Mouse (Mus musculus): ENCODE results near the gene Pla2g12a.

Pla2g12a gene

DNA sequence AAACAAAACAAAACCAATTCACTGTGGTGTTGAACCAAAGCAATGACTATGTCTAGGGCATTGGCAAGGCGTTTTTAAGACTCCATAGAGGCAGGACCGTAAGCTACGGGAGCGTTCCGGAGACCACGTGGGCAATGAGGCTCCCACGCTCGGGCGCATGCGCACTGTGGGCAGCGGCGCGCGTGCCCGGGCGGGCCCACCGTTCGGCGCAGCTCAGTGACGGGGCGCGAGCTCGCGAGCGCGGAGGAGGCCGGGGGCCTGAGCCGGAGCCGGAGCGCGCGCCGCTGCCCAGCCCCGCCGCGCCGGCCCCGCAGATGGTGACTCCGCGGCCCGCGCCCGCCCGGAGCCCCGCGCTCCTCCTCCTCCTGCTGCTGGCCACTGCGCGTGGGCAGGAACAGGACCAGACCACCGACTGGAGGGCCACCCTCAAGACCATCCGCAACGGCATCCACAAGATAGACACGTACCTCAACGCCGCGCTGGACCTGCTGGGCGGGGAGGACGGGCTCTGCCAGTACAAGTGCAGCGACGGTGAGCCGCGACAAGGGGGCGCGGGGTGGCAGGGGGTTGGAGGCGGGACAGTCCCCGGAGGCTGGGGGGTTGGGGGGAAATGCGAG lies at the start of gene Pla2g12a:
Pla2g12a (plus strand) TSS at position 202 of the 617 bp plus-strand sequence.
- peak; percentile 89 for DNase-seq (ENCODE audit: low spot score in 2 of 2)

DNA sequence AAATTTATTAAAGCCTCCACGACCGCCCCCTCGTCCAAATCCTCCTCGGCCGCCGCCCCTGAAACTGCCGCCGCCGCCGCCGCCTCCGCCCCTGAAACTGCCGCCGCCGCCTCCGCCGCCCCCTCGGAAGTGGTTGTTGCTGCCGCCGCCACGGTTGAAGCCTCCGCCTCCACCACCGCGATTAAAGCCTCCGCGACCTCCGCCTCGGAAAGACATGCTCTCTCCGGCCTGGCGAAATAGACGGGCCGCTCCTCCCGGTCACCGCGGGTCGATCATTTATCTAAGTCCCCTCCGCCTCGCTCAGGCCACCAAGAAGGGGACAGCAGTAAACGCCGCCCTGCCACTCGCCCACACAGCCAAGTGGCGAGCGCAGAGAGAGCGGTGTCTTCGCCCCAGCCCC lies 47.8 kb upstream of the Pla2g12a start:
- DNase-seq (ENCODE audit: low spot score in 2 of 2), result no peak

DNA sequence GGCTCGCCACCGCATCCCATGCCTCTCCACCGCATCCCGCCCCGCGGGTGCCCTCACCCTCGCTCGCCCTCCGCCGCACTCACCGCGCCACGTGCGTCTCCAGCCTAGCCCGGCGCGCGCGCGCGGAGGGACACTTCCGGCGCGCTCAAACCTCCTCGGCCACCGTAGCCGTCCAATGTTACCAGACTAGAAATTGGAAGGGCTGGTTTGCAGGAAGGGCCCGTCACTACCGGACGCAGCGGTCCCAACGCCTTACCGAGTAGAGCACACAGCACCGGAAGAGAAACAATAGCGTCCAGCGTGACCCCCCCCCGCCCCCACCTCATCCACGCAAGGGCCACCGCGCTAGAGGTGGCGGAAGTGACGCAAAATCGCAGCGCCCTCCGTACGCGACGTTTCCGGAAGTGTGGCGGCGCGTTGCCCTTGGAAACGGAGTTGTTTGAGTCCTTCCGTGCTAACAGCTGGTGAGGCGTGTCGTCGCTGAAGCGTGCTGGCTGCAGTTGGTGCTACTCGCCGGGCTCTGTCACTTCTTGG lies 47.3 kb upstream of the Pla2g12a start, which contains the start of gene Gar1:
Gar1 (minus strand) TSS at position 362 of the 534 bp plus-strand sequence.
- DNase-seq (ENCODE audit: low spot score in 2 of 2), result peak; percentile 95

DNA sequence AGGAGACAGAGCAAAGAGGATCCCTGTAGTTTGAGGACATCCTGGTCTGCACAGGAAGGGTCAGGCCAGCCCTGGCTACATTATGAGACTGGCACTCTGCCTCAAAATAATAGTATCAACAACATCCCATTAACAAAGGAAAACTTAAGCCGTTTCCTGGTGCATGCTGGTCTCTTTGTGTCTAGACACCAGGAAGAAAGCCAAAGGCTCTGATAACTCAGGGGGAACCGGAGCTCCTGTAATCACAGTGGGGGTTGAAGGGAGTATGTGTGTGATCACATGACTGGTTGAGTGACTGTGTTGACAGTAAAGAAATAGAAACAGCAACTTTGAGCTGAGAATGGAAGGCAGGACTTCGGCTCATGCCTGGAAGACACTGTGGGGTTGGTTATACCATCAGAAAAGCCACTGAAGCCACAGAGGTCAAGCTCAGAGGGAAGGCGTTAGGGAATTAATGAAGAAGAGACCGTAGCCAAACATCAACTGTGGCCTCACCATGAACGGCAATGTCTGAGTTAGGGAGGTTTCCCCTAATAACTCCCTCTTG lies 42.9 kb upstream of the Pla2g12a start, which contains the start of gene Cfi:
Cfi (plus strand) TSS at position 497 of the 547 bp plus-strand sequence.
- no peak for DNase-seq (ENCODE audit: low spot score in 2 of 2)

DNA sequence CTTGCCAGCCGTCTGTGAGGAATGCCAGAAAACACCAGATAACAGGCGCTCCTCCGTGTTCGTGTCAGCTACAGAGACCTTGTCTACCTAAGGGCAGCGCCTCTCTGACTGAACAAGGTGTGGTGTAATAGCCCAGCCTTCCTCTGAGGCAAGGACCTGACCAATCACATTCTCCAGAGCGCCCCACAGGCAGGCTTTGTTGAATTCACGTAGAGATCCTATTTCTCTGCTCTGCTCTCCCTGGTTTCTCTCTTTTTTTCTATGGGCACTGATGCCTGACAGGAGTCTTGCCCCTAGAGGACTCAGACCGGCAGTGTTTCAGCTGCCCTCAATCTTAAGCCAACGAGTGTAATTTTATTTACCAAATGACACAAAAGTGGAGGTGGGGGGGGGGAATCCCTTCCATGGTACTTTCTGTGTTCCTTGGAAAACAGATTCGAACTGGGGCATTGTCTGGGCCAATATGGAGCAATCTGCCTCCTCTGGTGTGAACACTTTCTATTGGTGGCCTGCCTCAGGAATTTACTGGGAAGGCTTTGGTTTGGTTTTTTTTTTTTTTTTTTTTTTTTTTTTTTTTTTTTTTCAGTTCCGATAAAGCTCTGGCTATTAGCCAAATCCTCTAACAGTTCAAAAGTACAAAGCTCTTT lies 42.2 kb upstream of the Pla2g12a start:
- no peak for DNase-seq (ENCODE audit: low spot score in 2 of 2)

DNA sequence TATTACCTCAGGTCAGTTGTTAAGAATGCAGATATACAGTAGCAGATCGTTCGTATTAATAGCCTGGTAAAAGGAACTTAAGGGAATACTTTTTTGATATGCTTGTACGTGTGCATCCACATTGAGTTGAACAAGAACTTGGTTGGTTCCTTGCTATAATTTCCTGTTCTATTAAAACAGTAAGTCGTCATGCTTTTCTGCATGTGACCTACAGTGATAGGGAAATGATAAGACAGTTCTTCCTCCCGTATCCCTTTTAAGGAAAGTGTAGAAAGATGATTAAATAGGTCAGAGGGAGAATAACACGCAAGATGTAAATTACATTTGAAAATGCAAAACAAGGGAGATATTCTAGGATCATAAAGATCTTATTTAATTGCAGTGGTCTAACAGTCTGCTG lies 41.4 kb upstream of the Pla2g12a start:
- no peak for DNase-seq (ENCODE audit: low spot score in 2 of 2)

DNA sequence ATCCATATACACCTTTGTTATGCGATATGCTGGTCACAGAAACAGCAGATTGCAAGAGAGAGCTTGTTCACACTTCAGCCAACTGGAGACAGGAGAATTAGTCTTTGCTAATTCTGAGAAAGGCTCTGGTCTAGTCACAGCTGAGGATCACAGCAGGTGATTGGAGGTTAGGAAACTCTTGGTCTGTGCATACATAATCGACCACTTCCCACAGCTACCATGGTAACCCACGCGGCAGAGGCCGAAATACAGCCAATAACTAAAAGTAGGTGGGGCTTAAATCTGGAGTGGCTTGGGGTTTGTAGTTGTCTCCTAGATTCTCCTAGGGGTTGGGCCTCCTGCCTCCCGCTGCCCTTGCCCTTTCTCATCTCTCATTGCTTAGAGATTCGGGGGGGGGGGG lies 40.4 kb upstream of the Pla2g12a start:
- no peak for DNase-seq (ENCODE audit: low spot score in 2 of 2)

DNA sequence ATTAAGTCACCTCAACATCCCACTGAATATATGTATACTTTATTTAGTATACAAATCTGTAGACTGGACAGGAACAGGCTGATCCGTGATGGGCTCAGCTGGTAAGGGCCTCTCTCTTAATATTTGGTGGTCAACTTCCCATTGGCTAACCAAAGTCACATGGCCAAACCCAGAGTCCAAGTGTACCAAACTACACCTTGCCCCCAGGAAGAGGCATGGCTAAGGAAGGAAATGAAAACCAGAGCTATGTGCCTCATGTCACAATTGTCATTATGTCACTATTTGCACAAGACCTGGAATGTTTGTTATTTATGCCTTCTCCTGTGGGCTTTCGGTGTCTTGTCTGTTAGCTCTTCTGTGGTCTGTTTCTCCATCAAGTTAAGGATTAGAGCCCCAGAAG lies 32.5 kb upstream of the Pla2g12a start:
- no peak for DNase-seq (ENCODE audit: low spot score in 2 of 2)

DNA sequence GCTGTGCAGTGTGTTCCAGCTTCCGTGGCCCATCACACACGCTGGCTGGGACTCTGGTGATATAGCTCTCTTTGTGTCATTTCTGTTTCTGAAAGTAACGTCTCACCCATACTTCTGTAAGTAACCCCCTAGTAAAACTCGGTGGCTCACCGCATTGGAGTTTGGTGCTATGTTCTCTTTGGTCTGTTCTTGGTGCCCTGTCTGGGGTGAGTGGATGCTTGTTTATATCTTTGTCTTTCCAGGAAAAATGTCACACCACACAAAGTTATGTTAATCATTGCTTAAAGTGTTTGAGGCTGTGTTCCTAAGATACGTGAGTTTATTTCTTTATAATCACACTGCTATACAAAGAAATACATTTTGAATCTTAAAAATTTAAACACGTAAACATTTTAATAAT lies 31.6 kb upstream of the Pla2g12a start:
- no peak for DNase-seq (ENCODE audit: low spot score in 2 of 2)

DNA sequence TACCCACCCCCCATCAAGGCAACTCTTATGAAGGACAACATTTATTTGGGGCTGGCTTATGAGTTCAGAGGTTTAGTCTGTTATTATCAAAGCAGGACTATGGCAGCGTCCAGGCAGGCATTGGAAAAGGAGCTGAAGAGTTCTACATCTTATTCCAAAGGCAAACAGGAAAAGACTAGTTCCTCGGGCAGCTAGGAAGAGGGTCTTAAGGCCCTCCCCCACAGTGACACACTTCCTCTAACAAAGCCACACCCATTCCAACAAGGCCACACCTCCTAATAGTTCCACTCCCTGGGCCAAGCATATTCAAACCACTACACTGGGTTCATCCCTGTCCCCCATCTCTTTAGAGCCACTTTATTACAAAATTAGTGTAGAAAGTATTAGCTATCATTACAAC lies 15.8 kb upstream of the Pla2g12a start:
- no peak for DNase-seq (ENCODE audit: low spot score in 2 of 2)

DNA sequence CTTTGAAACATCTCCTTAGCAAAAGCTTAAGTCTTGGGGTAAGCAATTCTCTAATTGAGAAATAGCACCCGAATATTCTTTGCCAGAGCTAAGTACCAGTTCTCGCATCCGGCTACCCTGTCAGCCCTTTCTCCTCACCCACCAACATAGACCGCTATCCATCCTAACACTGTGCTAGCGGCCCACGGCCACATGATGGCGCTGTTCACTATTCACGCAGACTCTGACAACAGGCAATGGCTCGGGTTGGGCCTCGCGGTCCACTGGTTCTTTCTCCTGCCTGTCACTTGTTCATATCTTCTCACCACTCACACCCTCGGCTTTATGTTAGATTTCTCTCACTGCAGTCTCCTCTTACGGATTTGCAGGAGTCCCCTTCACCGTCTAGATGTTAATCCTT lies 14.7 kb upstream of the Pla2g12a start:
- DNase-seq (ENCODE audit: low spot score in 2 of 2), result no peak

DNA sequence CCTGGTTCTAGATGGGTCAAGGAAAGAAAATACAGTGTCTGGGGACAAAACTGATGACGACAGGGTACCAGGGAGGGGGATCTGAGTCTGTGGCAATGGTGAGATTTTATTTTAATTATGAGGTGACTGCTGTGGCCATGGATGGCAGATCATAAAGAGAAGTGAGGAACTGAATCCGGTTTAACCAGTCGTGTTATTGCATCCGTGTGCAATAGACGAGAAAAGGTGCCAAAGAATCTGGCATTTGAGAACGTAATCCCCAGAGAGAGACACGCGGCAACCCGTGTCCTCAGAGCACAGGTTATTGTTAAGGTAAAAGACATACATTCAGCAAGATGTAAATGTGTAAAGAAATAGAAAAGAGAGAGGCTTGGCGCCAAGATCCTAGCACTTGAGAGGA lies 1.1 kb upstream of the Pla2g12a start:
- no peak for DNase-seq (ENCODE audit: low spot score in 2 of 2)

DNA sequence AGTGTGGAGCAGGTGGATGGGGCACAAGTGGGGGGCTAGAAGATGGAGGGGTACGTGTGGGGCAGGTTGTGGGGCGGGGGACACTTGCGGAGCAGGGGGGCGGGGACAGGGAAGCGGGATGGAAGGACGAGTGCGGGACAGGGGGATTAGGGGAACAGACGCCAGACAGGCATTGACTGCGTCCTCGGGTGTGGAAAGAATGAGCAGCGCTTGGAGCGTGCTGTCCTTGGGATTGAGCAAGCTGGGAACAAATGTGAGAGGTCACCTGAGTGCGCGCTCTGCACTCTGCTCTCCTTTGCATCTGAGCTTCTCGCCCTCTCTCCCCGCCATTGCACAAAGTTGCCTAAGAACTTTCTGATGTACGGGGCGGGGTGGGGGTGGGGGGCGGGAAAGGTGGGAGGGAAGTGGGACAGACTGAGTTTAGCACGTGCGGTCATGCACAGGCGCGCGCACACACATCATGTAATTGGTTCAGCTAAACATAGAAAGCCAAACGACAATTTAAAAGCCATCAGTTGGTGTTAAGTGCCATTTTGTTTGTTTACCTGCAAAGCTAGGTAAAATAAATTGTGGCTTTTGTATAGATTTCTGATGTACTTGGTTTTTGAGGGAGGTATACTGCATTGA lies 838 bp downstream of the Pla2g12a start:
- no peak for DNase-seq (ENCODE audit: low spot score in 2 of 2)

DNA sequence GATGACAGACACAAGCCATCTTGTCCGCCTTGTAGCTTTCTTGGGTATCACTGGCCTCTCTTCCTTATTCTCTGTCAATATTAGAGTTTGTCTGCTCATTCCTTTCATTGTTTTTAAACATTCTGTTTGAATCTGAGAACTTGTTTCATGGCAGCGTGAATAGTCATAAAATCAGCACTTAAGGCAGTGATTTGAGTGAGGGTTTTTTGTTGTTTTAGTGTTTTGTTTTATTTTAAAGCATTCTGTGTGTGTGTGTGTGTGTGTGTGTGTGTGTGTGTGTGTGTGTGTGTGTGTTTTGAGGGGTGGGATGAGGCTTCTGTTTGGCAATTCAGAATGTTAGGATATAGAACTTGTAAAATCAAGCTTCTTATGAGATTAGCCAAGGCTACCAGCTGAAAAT lies 1.5 kb downstream of the Pla2g12a start:
- no peak for DNase-seq (ENCODE audit: low spot score in 2 of 2)

DNA sequence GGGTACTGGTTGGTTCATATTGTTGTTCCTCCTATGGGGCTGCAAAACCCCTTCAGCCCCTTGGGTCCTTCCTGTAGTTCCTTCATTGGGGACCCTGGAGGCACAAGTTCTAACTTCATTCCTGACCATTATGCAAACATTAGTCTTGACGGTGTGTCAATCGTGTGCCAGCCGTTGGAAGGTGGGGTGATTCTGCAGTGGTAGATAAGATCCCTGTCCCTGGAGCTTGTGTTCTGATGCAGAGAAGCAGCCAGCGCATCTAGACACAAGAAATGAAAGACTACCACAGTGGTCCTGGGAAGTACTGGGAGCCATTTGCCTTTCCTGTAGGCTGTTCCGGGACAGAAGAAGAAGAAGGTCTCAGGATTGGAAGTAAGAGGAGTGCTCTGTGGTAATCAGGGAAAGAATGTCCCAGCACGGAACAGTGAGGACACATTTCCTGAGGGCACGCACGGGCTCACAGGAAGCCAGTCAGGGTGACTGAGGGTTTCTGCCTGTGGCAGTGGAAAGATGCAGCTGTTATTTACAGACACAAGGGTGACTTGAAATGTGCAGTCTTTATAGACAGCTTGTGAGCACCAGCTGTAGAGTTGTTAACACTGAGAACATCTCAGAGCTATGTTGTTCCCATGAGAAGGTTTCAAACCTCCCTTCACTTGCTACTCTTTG lies 2.7 kb downstream of the Pla2g12a start:
- no peak for DNase-seq (ENCODE audit: low spot score in 2 of 2)

DNA sequence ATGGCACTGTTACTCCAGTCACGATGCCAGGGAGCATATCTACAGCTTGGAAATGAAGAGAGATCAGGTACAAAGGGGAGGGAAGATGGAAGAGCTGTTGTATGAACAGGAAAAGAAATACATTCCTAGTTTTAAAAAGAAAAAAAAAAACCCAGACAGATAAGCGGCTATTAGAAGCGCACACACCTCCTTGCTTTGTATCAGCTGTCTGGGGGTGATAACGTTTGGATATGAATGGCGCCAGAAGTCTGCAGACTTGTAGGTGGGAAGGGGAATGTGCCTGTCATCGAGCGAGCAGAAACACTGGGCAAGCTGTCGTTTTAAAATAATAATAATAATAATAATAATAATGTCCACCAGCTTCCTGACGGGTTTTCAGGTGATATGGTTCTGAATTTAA lies 7.2 kb downstream of the Pla2g12a start:
- DNase-seq (ENCODE audit: low spot score in 2 of 2), result no peak

DNA sequence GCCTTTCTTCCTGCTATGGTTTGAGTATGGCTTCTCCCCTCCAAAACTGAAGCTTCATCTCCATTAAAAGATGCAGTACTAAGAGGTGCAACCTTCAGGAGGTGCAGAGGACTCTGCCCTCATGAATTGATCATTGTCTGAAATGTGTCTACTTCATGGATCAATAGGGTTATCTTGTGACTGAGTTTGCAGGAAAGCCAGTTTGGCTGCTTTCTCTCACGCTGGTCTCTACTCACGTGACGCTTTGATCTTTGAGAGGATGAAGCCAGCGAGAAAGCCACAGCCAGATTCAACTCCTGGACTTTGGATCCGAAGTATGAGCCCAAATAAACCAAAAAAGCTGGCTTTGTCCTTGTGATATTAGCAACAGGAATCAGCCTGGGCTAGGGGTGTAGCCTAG lies 8.0 kb downstream of the Pla2g12a start:
- DNase-seq (ENCODE audit: low spot score in 2 of 2), result no peak

DNA sequence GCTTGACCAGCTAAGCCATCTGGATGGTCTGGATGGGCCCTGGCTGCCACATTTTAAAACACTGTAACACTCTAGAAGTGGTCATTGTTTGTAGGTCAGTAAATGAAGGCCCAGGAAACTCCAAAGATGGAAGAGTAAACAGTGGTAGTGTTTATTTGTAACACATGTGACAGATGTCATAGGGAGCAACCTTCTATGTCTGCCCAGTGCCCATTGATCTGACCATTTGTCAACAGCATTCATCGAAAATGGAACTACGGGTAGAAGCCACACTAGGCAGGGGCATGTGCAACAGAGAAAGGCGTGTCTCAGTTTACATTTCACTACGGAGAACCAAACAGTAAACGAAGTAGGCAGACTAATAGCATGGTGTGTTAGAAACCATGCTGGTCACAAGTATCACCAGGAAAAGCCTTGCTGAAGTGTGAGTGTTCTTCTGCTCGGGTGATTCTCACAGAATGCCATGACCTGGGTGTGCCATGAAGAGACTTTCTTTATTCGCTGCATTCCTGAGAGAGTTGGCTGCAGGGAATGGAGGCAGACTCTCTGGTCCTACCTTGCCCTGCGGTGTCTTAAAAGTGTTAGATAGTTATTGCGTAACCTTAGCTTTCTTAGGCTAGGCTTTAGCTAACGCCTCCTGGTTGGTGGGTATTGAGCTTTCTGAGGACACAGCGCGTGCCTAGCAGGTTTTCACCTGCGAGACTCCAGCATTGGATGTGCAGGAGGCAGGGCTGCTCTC lies 9.5 kb downstream of the Pla2g12a start:
- DNase-seq (ENCODE audit: low spot score in 2 of 2), result no peak

DNA sequence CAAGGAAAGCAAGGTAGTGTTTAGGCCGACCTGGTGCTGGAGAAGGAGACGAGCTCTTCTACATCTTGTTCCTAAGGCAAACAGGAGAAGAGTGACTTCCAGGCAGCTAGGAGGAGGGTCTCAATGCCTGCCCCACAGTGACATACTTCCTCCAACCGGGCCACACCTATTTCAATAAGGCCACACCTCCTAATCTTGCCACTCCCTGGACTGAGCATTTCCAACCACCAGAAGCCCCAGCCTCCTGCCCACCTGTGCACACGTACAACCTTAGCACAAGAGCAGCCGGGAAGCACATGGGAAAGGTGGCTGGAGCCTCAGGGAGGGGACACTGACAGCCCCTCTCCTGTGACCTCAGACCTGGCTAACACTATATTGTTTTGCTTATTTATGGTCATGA lies 13.6 kb downstream of the Pla2g12a start:
- no peak for DNase-seq (ENCODE audit: low spot score in 2 of 2)

DNA sequence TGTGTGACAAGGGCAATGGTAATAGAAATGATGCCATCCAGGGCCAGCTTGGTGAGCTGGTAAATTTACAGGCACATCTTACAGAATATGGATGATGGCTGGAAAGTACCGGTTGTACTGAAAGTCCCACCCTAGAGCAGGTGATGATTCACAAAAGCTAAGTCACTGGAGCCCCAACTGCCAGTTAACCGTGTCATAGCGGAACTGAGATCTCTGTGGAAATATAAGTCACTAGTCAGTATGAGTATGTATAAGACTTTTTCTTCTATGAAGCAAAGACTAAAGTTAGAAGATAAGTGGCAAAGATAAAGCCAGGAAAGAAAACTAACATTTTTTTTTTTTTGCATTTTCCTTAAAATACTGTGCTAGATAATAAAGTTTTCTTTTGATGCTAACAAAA lies 14.7 kb downstream of the Pla2g12a start:
- no peak for DNase-seq (ENCODE audit: low spot score in 2 of 2)

DNA sequence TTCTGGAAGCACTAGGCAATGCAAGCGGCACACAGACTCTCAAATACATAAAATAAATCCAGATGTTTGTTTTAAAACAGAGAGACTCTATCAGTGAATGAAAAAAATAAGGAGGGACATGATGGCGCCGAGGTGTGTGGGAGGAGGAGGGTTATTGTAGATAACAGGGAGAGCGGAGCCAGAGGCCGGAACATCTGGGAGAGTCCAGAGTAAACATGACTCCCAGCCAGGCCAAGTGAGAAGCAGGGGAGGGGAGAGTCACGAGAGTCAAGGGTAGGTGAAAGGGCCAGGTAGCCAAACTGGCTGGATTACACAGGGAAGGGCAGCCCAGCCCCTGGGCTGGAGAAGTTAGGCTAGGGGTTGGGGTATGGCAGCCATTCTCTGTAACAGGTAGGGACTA lies 18.2 kb downstream of the Pla2g12a start:
- DNase-seq (ENCODE audit: low spot score in 2 of 2), result no peak

Data from right cerebral cortex, postnatal 36 days (tissue).